Mouse (Mus musculus) heart, adult 2 months (tissue): ENCODE data around the gene Slit1.

Experiments used
- CTCF ChIP-seq: fragments of 200-600 bp; IDR thresholded peaks from 2 replicates; pipeline ENCODE4 v1.8.1; 2022; ENCODE audit warnings: antibody characterized with exemption, mild to moderate bottlenecking, moderate library complexity
- EP300 ChIP-seq: fragments of 200-500 bp; IDR thresholded peaks from 2 replicates; pipeline ENCODE4 v1.6.1; 2011; ENCODE audit warnings: low read depth, low read length, control low read depth; ENCODE audit not compliant: insufficient read depth
- POLR2A ChIP-seq: fragments of 200-500 bp; IDR thresholded peaks from 2 replicates; pipeline ENCODE4 v1.6.1; 2011; ENCODE audit warnings: mild to moderate bottlenecking, low read depth, low read length, control low read depth; ENCODE audit not compliant: insufficient read depth

DNA sequence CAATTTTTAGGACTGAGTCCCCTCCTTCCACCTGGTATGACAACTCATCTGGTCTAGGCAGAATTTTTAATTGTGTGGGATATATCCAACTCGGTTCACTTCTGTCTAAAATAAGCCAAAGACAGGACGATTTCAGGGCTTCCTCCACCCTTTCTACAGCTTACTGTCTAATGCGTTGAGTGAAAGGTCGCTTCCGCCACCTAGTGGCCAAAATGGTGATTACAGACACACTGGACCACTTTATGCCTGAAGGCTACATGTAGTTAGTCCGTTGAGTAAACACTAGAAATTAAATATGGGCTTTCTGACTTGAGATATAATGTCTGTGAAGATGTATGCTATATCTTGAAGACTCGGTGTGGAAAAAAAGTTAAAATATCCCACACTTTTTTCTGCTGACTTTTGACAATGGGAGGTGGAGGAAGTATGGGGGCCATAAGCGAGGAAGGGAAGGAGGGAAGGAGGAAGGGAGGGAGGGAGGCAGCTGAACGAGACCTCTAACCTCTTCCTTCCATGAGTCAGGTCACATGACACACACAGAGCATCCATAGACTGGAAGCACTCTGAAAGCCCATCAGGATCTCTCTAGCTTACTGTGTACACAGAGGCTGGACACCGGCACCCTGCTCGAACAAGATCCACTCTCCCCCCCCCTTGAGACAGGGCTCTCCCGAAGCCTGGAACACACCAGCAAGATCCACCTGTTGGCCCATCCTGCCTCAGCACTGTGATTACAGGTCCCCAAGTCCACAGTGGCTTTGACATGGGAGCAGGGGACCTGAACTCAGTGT is 20.6 kb upstream of the Slit1 start:
- peak; percentile 93 for TF ChIP-seq CTCF
- no peak for TF ChIP-seq POLR2A
- peak; percentile 54; the same call in 1 of the 2 replicates for TF ChIP-seq EP300
